Mouse (Mus musculus): Measurements from ENCODE around the gene Larp4b. TPM values are rescaled to one million over a fixed set of nuclear protein-coding genes. Genes with fewer than 3 reads are reported as not detected.

Larp4b gene
- polyA plus RNA-seq, 1 experiment: 15.7 TPM

GRCm38 (mm10) chr13:9075825-9076592 is 17.7 kb upstream of the Larp4b start:
- Histone ChIP-seq H3K9me3 (no peaks in the 10 kb centered on the region), H3K4me1 (peaks cover 7% of the 10 kb centered on the region), H3K27me3 (replicated peaks) (peaks cover 6% of the 10 kb centered on the region), H3K4me3 (replicated peaks) (no peak overlapping the region), H3K36me3 (replicated peaks; ENCODE audit: low read length) (no peaks in the 10 kb centered on the region)
- TF ChIP-seq FLI1 (IDR thresholded peaks at IDR 0.05; ENCODE audit: low read length) (no peak), GATA1 (IDR thresholded peaks at IDR 0.05; ENCODE audit: borderline replicate concordance, low read length) (no peak)

DNA sequence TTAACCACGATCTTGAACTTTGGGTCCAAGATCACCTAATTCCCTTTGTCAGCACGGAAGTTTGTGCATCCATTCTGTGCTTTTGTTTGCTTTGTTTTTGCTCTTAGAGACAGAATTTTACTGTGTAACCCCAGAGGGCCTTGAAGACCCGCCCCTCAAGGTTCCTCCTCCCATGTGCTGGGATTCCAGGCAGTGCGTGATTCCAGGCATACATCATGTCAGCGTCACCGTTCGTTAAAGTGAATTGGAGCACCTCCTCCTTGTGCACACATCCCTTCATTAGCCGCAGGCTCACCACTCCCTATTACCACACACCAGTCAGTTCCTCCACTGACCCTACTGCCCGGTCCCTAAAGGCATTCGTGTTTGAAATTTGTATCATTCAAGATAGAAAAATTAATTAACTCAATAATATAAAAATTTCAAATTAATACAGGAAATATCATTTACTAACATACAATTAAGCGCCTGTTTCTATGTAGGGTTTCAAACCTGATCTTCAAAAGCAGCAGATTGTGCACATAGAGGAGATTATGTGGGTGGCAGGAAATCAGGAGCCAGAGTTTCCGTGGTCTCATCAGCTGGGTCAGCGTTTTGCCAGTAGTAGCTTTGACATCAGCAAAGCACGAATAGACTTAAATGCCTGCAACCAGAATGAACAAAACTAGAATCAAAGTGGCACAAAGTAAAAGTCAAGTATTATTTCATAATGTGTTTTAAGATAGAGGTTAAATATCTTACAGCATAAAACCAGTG is 11.4 kb upstream of the Larp4b start:
- TF ChIP-seq FLI1 (IDR thresholded peaks at IDR 0.05; ENCODE audit: low read length): no peak
- no peak for TF ChIP-seq GATA1 (IDR thresholded peaks at IDR 0.05; ENCODE audit: borderline replicate concordance, low read length)
- no peak overlapping the region for H3K4me3 ChIP-seq (replicated peaks)
- peaks cover 21% of the 10 kb centered on the region for H3K4me1 ChIP-seq
- H3K36me3 ChIP-seq (replicated peaks; ENCODE audit: low read length): no peaks in the 10 kb centered on the region
- peaks cover 4% of the 10 kb centered on the region for H3K27me3 ChIP-seq (replicated peaks)
- H3K9me3 ChIP-seq: no peaks in the 10 kb centered on the region

GRCm38 (mm10) chr13:9094186-9094980 is 702 bp downstream of the Larp4b start:
- Histone ChIP-seq H3K9me3 (no peaks in the 10 kb centered on the region), H3K4me3 (replicated peaks) (peak overlapping the region; percentile 94), H3K4me1 (peaks cover 46% of the 10 kb centered on the region), H3K27me3 (replicated peaks) (no peaks in the 10 kb centered on the region), H3K36me3 (replicated peaks; ENCODE audit: low read length) (peaks cover 16% of the 10 kb centered on the region)
- TF ChIP-seq GATA1 (IDR thresholded peaks at IDR 0.05; ENCODE audit: borderline replicate concordance, low read length): no peak
- TF ChIP-seq FLI1 (IDR thresholded peaks at IDR 0.05; ENCODE audit: low read length): no peak

- H3K27me3 ChIP-seq (replicated peaks): no peaks in the 10 kb centered on the region
- H3K4me1 ChIP-seq: peaks cover 49% of the 10 kb centered on the region
- TF ChIP-seq GATA1 (IDR thresholded peaks at IDR 0.05; ENCODE audit: borderline replicate concordance, low read length) (no peak), FLI1 (IDR thresholded peaks at IDR 0.05; ENCODE audit: low read length) (no peak)
- no peaks in the 10 kb centered on the region for H3K9me3 ChIP-seq
- H3K36me3 ChIP-seq (replicated peaks; ENCODE audit: low read length): peaks cover 30% of the 10 kb centered on the region
- H3K4me3 ChIP-seq (replicated peaks): no peak overlapping the region
These were observed 5.6 kb downstream of the Larp4b start for GRCm38 (mm10) chr13:9099289-9099688.

GRCm38 (mm10) chr13:9100517-9100916 is 6.8 kb downstream of the Larp4b start:
- Histone ChIP-seq H3K4me1 (peaks cover 58% of the 10 kb centered on the region), H3K36me3 (replicated peaks; ENCODE audit: low read length) (peaks cover 35% of the 10 kb centered on the region), H3K9me3 (no peaks in the 10 kb centered on the region), H3K27me3 (replicated peaks) (no peaks in the 10 kb centered on the region), H3K4me3 (replicated peaks) (no peak overlapping the region)
- no peak for TF ChIP-seq GATA1 (IDR thresholded peaks at IDR 0.05; ENCODE audit: borderline replicate concordance, low read length)
- no peak for TF ChIP-seq FLI1 (IDR thresholded peaks at IDR 0.05; ENCODE audit: low read length)

GRCm38 (mm10) chr13:9106246-9106645 is 12.6 kb downstream of the Larp4b start:
- Histone ChIP-seq H3K9me3 (no peaks in the 10 kb centered on the region), H3K27me3 (replicated peaks) (no peaks in the 10 kb centered on the region), H3K4me3 (replicated peaks) (no peak overlapping the region), H3K36me3 (replicated peaks; ENCODE audit: low read length) (peaks cover 36% of the 10 kb centered on the region), H3K4me1 (peaks cover 54% of the 10 kb centered on the region)
- TF ChIP-seq FLI1 (IDR thresholded peaks at IDR 0.05; ENCODE audit: low read length) (no peak), GATA1 (IDR thresholded peaks at IDR 0.05; ENCODE audit: borderline replicate concordance, low read length) (no peak)

DNA sequence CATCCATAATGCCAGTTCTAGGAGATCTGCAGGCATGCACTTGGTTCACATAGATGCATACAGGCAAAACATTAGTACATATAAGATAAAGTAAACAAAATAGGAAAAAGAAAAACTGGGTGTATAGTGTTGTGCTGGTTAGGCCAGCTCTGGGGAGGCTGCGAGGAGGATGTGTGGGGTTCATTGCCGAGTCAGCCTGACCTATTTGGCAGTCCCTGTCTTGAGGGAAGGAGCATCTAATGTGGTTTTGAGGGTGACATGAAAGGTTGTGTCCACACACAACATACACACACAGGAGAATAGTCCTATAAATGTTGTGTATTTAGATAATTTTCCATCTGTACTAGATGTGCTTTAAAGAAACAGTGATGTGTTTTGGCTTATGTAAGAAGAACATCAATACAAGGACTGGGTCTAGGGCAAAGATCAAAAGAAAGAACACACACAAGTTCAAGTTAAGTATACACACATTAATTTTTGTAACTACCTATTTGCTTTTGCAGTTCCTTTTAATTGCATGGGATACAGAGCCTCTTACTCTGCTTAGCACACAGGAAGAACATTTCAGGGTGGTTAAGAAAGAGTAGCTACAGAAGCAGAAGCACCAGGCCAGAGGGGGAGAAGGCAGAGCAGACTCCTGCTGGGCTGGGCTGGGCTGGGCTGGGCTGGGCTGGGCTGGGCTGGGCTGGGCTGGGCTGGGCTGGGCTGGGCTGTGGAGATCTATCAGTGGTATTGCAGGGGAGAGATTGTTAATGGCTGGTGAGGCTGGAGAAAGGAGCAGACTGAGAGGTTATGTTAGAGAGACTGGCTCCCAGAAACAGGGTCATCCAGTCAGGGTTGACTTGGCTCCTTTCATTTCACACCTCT is 13.5 kb downstream of the Larp4b start:
- peak overlapping the region; percentile 64 for H3K4me3 ChIP-seq (replicated peaks)
- TF ChIP-seq GATA1 (IDR thresholded peaks at IDR 0.05; ENCODE audit: borderline replicate concordance, low read length) (no peak), FLI1 (IDR thresholded peaks at IDR 0.05; ENCODE audit: low read length) (no peak)
- peaks cover 61% of the 10 kb centered on the region for H3K4me1 ChIP-seq
- H3K27me3 ChIP-seq (replicated peaks): no peaks in the 10 kb centered on the region
- peaks cover 44% of the 10 kb centered on the region for H3K36me3 ChIP-seq (replicated peaks; ENCODE audit: low read length)
- no peaks in the 10 kb centered on the region for H3K9me3 ChIP-seq

GRCm38 (mm10) chr13:9113735-9114134 is 20.1 kb downstream of the Larp4b start:
- no peaks in the 10 kb centered on the region for H3K27me3 ChIP-seq (replicated peaks)
- peak overlapping the region; percentile 38 for H3K4me3 ChIP-seq (replicated peaks)
- peaks cover 74% of the 10 kb centered on the region for H3K4me1 ChIP-seq
- peaks cover 54% of the 10 kb centered on the region for H3K36me3 ChIP-seq (replicated peaks; ENCODE audit: low read length)
- no peak for TF ChIP-seq FLI1 (IDR thresholded peaks at IDR 0.05; ENCODE audit: low read length)
- no peak for TF ChIP-seq GATA1 (IDR thresholded peaks at IDR 0.05; ENCODE audit: borderline replicate concordance, low read length)
- H3K9me3 ChIP-seq: no peaks in the 10 kb centered on the region
